Mouse (Mus musculus): ENCODE measurements around the gene Sap25. TPM values are rescaled to one million over a fixed set of nuclear protein-coding genes. Genes with fewer than 3 reads are reported as not detected.

Sap25 gene
- polyA plus RNA-seq, 1 experiment from 2014 or later: 6.8 TPM

DNA sequence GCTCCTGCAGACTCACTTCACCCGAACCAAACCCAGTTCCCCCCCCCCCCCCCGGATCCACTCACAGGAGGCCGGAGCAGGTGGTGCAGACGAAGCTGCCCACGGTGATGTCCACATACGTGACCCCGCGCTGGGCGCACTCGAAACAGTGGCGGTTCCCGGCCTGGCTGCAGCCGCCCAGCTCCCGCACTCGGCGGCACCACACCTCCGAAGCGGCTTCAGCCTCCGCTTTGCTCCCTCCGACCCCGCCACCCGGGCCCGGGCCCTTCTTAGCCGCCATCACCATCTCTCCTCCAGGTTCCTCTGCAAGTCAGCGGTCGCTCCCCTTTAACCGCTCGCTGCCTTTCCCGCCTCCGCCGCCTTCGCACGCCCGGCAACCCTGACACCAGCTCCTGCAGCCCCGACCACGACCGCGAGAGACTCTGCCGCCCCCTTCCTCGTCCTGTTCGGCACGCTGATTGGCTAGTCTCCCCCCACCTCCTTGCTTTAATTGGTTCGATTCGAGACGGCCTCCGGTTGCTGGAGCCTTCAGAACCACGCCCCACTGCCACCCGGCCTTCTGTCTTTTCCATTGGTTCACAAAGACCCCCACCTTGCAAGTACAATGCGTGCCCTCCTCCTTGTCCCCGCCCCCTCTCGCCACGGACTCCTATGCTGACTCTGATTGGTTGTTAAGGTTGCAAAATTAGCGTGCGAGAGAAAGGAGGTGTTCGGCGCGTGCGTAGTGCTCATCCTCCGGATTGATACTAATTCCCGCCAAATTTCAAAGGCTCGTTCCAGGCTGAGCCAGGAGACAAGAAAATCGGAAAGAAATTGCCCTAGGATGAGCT is 43.4 kb downstream of the Sap25 start, which contains the start of gene Agfg2:
Gene Agfg2, minus strand, starts transcription at position 433 of the 830 bp plus-strand sequence.
- Histone ChIP-seq H3K27me3 (ENCODE audit: control insufficient read depth, insufficient read depth, low read length) (no peaks in the 10 kb centered on the region), H3K9ac (ENCODE audit: low read length) (peak within 1 kb of the TSS; percentile 77), H3K9me3 (replicated peaks; ENCODE audit: control insufficient read depth, low read length) (no peaks in the 10 kb centered on the region), H3K4me3 (replicated peaks; ENCODE audit: low read length) (peak within 1 kb of the TSS; percentile 84), H3K27ac (ENCODE audit: low read length) (peak within 1 kb of the TSS; percentile 78), H3K4me1 (ENCODE audit: control insufficient read depth, insufficient read depth, low read length) (peaks cover 15% of the 10 kb centered on the region), H3K36me3 (ENCODE audit: control insufficient read depth, insufficient read depth, low read length) (no peaks in the 10 kb centered on the region), H3K4me2 (ENCODE audit: low read depth, low read length) (peak within 1 kb of the TSS; percentile 95)
- ATAC-seq (ENCODE audit: insufficient read depth, low FRiP score): peak; percentile 99
- under 1% methylated on average over 62 of the region's 62 CpGs for WGBS

- no peak overlapping the region for H3K4me3 ChIP-seq (replicated peaks; ENCODE audit: low read length)
- WGBS: 93% methylated on average over 3 of the region's 3 CpGs
- H3K27ac ChIP-seq (ENCODE audit: low read length): no peak overlapping the region
- no peak overlapping the region for H3K9ac ChIP-seq (ENCODE audit: low read length)
- H3K9me3 ChIP-seq (replicated peaks; ENCODE audit: control insufficient read depth, low read length): no peaks in the 10 kb centered on the region
- peaks cover 15% of the 10 kb centered on the region for H3K4me1 ChIP-seq (ENCODE audit: control insufficient read depth, insufficient read depth, low read length)
- H3K36me3 ChIP-seq (ENCODE audit: control insufficient read depth, insufficient read depth, low read length): no peaks in the 10 kb centered on the region
- ATAC-seq (ENCODE audit: insufficient read depth, low FRiP score): no peak
- no peak overlapping the region; the same call in 1 of the 2 replicates for H3K4me2 ChIP-seq (ENCODE audit: low read depth, low read length)
- H3K27me3 ChIP-seq (ENCODE audit: control insufficient read depth, insufficient read depth, low read length): no peaks in the 10 kb centered on the region
These were observed 44.5 kb downstream of the Sap25 start for GRCm38 (mm10) chr5:137685653-137686052.

DNA sequence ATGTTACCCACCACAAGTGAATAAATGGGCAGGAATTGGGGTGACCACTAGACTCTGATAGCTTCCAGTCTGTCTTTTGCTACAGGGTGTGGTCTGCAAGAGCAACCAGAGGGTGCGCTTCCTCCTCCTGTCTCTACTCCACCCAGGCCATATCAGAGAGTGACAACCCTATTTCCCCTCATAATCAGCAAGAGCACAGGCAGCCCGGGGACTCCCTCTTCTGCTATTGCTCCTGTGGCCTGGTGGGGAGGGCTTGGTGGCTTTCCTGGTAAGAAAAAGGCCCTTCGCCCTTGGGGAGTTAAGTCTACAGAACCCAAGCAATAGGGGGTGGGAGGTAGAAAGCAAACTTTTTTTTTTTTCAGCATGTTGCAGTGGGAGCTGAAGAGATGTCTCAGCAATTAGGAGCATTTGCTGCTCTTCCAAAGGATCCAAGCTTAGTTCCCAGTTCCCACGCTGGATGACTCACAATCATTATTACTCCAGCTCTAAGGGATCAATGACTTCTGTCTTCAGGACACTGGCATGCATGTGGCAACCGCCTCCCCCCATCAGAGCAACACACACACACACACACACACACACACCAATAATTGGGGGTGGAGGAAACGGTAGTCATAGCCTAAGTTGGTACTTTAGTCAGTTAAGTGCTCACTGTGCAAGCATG is 45.1 kb downstream of the Sap25 start:
- Histone ChIP-seq H3K27ac (ENCODE audit: low read length) (no peak overlapping the region), H3K9ac (ENCODE audit: low read length) (no peak overlapping the region; the same call in 1 of the 2 replicates), H3K36me3 (ENCODE audit: control insufficient read depth, insufficient read depth, low read length) (no peaks in the 10 kb centered on the region), H3K9me3 (replicated peaks; ENCODE audit: control insufficient read depth, low read length) (no peaks in the 10 kb centered on the region), H3K4me1 (ENCODE audit: control insufficient read depth, insufficient read depth, low read length) (peaks cover 15% of the 10 kb centered on the region), H3K27me3 (ENCODE audit: control insufficient read depth, insufficient read depth, low read length) (no peaks in the 10 kb centered on the region), H3K4me3 (replicated peaks; ENCODE audit: low read length) (no peak overlapping the region), H3K4me2 (ENCODE audit: low read depth, low read length) (no peak overlapping the region; the same call in 1 of the 2 replicates)
- no peak for ATAC-seq (ENCODE audit: insufficient read depth, low FRiP score)
- WGBS: 76% methylated on average over 6 of the region's 6 CpGs

DNA sequence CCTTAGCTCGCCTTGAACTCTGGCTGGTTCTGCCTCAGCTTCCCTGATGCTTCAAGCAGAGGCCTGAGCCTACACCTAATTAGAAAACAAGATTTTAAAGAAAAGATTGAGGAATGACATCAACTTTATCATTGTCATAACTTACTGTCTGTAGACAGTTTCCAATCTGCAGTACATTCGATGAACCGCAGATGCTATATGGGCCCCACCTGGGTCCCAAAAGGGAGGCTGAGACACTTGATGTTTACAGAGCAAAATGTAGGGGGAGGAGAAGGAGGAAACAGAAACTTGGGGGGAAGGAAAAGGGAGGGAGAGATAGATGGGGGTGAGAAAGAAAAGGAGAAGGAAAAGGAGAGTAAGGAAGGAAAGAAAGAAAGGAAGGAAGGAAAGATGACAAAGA is 48.8 kb downstream of the Sap25 start:
- no peak overlapping the region for H3K4me2 ChIP-seq (ENCODE audit: low read depth, low read length)
- no peak for ATAC-seq (ENCODE audit: insufficient read depth, low FRiP score)
- H3K27ac ChIP-seq (ENCODE audit: low read length): no peak overlapping the region
- 70% methylated on average over 3 of the region's 3 CpGs for WGBS
- peaks cover 3% of the 10 kb centered on the region; the same call in 1 of the 2 replicates for H3K4me1 ChIP-seq (ENCODE audit: control insufficient read depth, insufficient read depth, low read length)
- H3K9ac ChIP-seq (ENCODE audit: low read length): no peak overlapping the region
- no peaks in the 10 kb centered on the region for H3K27me3 ChIP-seq (ENCODE audit: control insufficient read depth, insufficient read depth, low read length)
- H3K9me3 ChIP-seq (replicated peaks; ENCODE audit: control insufficient read depth, low read length): no peaks in the 10 kb centered on the region
- no peaks in the 10 kb centered on the region for H3K36me3 ChIP-seq (ENCODE audit: control insufficient read depth, insufficient read depth, low read length)
- H3K4me3 ChIP-seq (replicated peaks; ENCODE audit: low read length): no peak overlapping the region

- H3K9ac ChIP-seq (ENCODE audit: low read length): no peak overlapping the region
- H3K27ac ChIP-seq (ENCODE audit: low read length): no peak overlapping the region
- WGBS: 50% methylated on average over 9 of the region's 9 CpGs
- H3K27me3 ChIP-seq (ENCODE audit: control insufficient read depth, insufficient read depth, low read length): no peaks in the 10 kb centered on the region
- H3K4me1 ChIP-seq (ENCODE audit: control insufficient read depth, insufficient read depth, low read length): peaks cover 2% of the 10 kb centered on the region; the same call in 1 of the 2 replicates
- no peaks in the 10 kb centered on the region for H3K9me3 ChIP-seq (replicated peaks; ENCODE audit: control insufficient read depth, low read length)
- H3K4me3 ChIP-seq (replicated peaks; ENCODE audit: low read length): no peak overlapping the region
- ATAC-seq (ENCODE audit: insufficient read depth, low FRiP score): no peak
- no peaks in the 10 kb centered on the region for H3K36me3 ChIP-seq (ENCODE audit: control insufficient read depth, insufficient read depth, low read length)
- H3K4me2 ChIP-seq (ENCODE audit: low read depth, low read length): no peak overlapping the region
These were observed 49.4 kb downstream of the Sap25 start for GRCm38 (mm10) chr5:137690531-137690930.

DNA sequence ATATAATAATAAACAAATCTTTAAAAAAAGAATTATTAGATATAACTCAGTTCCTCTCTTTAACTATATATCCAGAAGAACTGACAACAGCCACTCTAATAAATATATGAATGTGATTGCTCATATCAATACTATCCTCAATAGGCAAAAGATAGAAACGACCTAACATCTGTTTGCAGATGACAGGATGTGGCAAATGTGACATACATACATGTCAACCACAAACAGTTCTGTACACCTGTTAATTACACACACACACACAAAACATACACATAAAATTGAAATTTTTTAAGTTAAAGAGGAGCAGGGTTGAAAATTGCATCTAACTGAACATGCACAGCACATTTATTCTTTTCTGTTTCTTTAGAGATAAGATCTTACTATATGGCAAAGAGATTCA is 50.7 kb downstream of the Sap25 start:
- ATAC-seq (ENCODE audit: insufficient read depth, low FRiP score): no peak
- 60% methylated on average over 1 of the region's 1 CpGs for WGBS

More for the DNA sequence above, 50.7 kb downstream of the Sap25 start:
- Histone ChIP-seq H3K4me2 (ENCODE audit: low read depth, low read length) (no peak overlapping the region), H3K4me1 (ENCODE audit: control insufficient read depth, insufficient read depth, low read length) (no peaks in the 10 kb centered on the region), H3K36me3 (ENCODE audit: control insufficient read depth, insufficient read depth, low read length) (no peaks in the 10 kb centered on the region), H3K27ac (ENCODE audit: low read length) (no peak overlapping the region), H3K27me3 (ENCODE audit: control insufficient read depth, insufficient read depth, low read length) (no peaks in the 10 kb centered on the region), H3K4me3 (replicated peaks; ENCODE audit: low read length) (no peak overlapping the region), H3K9ac (ENCODE audit: low read length) (no peak overlapping the region), H3K9me3 (replicated peaks; ENCODE audit: control insufficient read depth, low read length) (no peaks in the 10 kb centered on the region)

Other genes starting within 250 kb of the Sap25 start
- gene Zan, start 164.3 kb upstream of the Sap25 start, polyA plus RNA-seq (2015; fragmentation: Nextera tagmentation; extraction: Ambion mirVana): 0.99 TPM in 2 replicates
- gene Pop7, start 138.8 kb upstream of the Sap25 start, polyA plus RNA-seq (2015; fragmentation: Nextera tagmentation; extraction: Ambion mirVana): 46.4 and 48.1 TPM in 2 replicates
- gene Gigyf1, start 122.8 kb upstream of the Sap25 start, polyA plus RNA-seq (2015; fragmentation: Nextera tagmentation; extraction: Ambion mirVana): 7.7 and 9.0 TPM in 2 replicates
- gene Epo, start 108.1 kb upstream of the Sap25 start, polyA plus RNA-seq (2015; fragmentation: Nextera tagmentation; extraction: Ambion mirVana): not detected in 2 replicates
- 257 and 284 TPM in 2 replicates for gene Gnb2, start 107.8 kb upstream of the Sap25 start, polyA plus RNA-seq (2015; fragmentation: Nextera tagmentation; extraction: Ambion mirVana)
- 3.6 TPM in 2 replicates for gene Actl6b, start 87.8 kb upstream of the Sap25 start, polyA plus RNA-seq (2015; fragmentation: Nextera tagmentation; extraction: Ambion mirVana)
- 2.7 and 3.4 TPM in 2 replicates for gene Tfr2, start 71.5 kb upstream of the Sap25 start, polyA plus RNA-seq (2015; fragmentation: Nextera tagmentation; extraction: Ambion mirVana)
- gene Mospd3, start 40.3 kb upstream of the Sap25 start, polyA plus RNA-seq (2015; fragmentation: Nextera tagmentation; extraction: Ambion mirVana): 23.8 and 24.3 TPM in 2 replicates
- gene Pcolce, start 27.6 kb upstream of the Sap25 start, polyA plus RNA-seq (2015; fragmentation: Nextera tagmentation; extraction: Ambion mirVana): 150 and 153 TPM in 2 replicates
- 0.09 and 0.27 TPM in 2 replicates for gene Fbxo24, start 12.3 kb upstream of the Sap25 start, polyA plus RNA-seq (2015; fragmentation: Nextera tagmentation; extraction: Ambion mirVana)
- 36.4 and 39.4 TPM in 2 replicates for gene Lrch4, start 12.2 kb upstream of the Sap25 start, polyA plus RNA-seq (2015; fragmentation: Nextera tagmentation; extraction: Ambion mirVana)
- 9.4 and 12.2 TPM in 2 replicates for gene Gm20605, start 12.2 kb upstream of the Sap25 start, polyA plus RNA-seq (2015; fragmentation: Nextera tagmentation; extraction: Ambion mirVana)
- 0.14 and 0.19 TPM in 2 replicates for gene Irs3, start 4.4 kb downstream of the Sap25 start, polyA plus RNA-seq (2015; fragmentation: Nextera tagmentation; extraction: Ambion mirVana)
- 16.3 and 19.0 TPM in 2 replicates for gene Agfg2, start 43.4 kb downstream of the Sap25 start, polyA plus RNA-seq (2015; fragmentation: Nextera tagmentation; extraction: Ambion mirVana)
- gene Nyap1, start 100.3 kb downstream of the Sap25 start, polyA plus RNA-seq (2015; fragmentation: Nextera tagmentation; extraction: Ambion mirVana): 2.7 and 3.1 TPM in 2 replicates
- 115 and 119 TPM in 2 replicates for gene Tsc22d4, start 104.4 kb downstream of the Sap25 start, polyA plus RNA-seq (2015; fragmentation: Nextera tagmentation; extraction: Ambion mirVana)
- gene Ppp1r35, start 137.5 kb downstream of the Sap25 start, polyA plus RNA-seq (2015; fragmentation: Nextera tagmentation; extraction: Ambion mirVana): 9.4 and 17.0 TPM in 2 replicates
- gene Mepce, start 146.3 kb downstream of the Sap25 start, polyA plus RNA-seq (2015; fragmentation: Nextera tagmentation; extraction: Ambion mirVana): 7.4 and 8.2 TPM in 2 replicates
- 15.4 and 18.0 TPM in 2 replicates for gene Zcwpw1, start 146.5 kb downstream of the Sap25 start, polyA plus RNA-seq (2015; fragmentation: Nextera tagmentation; extraction: Ambion mirVana)
- gene Pilra, start 194.9 kb downstream of the Sap25 start, polyA plus RNA-seq (2015; fragmentation: Nextera tagmentation; extraction: Ambion mirVana): 2.4 and 4.0 TPM in 2 replicates
- gene Pilrb1, start 216.8 kb downstream of the Sap25 start, polyA plus RNA-seq (2015; fragmentation: Nextera tagmentation; extraction: Ambion mirVana): 0.84 and 0.87 TPM in 2 replicates
- 1.5 and 1.8 TPM in 2 replicates for gene Pilrb2, start 230.5 kb downstream of the Sap25 start, polyA plus RNA-seq (2015; fragmentation: Nextera tagmentation; extraction: Ambion mirVana)

All from stomach, embryonic 16.5 days (tissue).